Mouse (Mus musculus): ENCODE measurements around the gene Mrpl54.

GRCm38 (mm10) chr10:81272356-81272755, 5.6 kb upstream of the Mrpl54 start:
- TF ChIP-seq CTCF (IDR thresholded peaks at IDR 0.05; ENCODE audit: borderline replicate concordance, control insufficient read depth, extremely low read depth, insufficient read depth, low read length, poor library complexity) (no peak), POLR2A (IDR thresholded peaks at IDR 0.05; ENCODE audit: control insufficient read depth, extremely low read depth, insufficient read depth, low read length, poor library complexity) (no peak)

Data from thymus, adult 2 months (tissue).